Mouse (Mus musculus): ENCODE results near the gene Tspear. TPM values are rescaled to one million over a fixed set of nuclear protein-coding genes. Genes with fewer than 3 reads are reported as not detected.
A peak's percentile ranks its signal among the peaks of the same experiment; 100 is the strongest.
"Not testable (repeated sequence)": the region's sequence is repeated elsewhere in the genome, so short reads cannot be mapped to it uniquely, and the experiment has no call there.

Gene Tspear
- polyA plus RNA-seq, 1 experiment from 2014 or later = 0.67 TPM

- not testable (repeated sequence) for DNase-seq (ENCODE audit: low spot score); H3K4me2 ChIP-seq (replicated peaks; ENCODE audit: low read depth); H3K4me1 ChIP-seq (replicated peaks; ENCODE audit: control insufficient read depth, insufficient read depth); H3K27ac ChIP-seq (replicated peaks); H3K36me3 ChIP-seq (ENCODE audit: control insufficient read depth, insufficient read depth, low read length); ATAC-seq (ENCODE audit: low FRiP score, low TSS enrichment); H3K9ac ChIP-seq (ENCODE audit: low read length); H3K27me3 ChIP-seq (ENCODE audit: control insufficient read depth, insufficient read depth, low read length); H3K4me3 ChIP-seq (ENCODE audit: low read depth, low read length); H3K9me3 ChIP-seq (ENCODE audit: control insufficient read depth, low read length)
- WGBS = no CpG with 5 or more reads among the region's 1 CpGs
Measured at GRCm38 (mm10) chr10:77751254-77751653, 64.9 kb downstream of the Tspear start, which contains the start of gene Gm9736. Gene Gm9736 (minus strand): TSS chr10:77751354.

GRCm38 (mm10) chr10:77752312-77752711, 65.9 kb downstream of the Tspear start:
- not testable (repeated sequence) for H3K27me3 ChIP-seq (ENCODE audit: control insufficient read depth, insufficient read depth, low read length); H3K4me3 ChIP-seq (ENCODE audit: low read depth, low read length); H3K9me3 ChIP-seq (ENCODE audit: control insufficient read depth, low read length); H3K4me1 ChIP-seq (replicated peaks; ENCODE audit: control insufficient read depth, insufficient read depth); H3K9ac ChIP-seq (ENCODE audit: low read length); H3K27ac ChIP-seq (replicated peaks); DNase-seq (ENCODE audit: low spot score); ATAC-seq (ENCODE audit: low FRiP score, low TSS enrichment); H3K4me2 ChIP-seq (replicated peaks; ENCODE audit: low read depth); H3K36me3 ChIP-seq (ENCODE audit: control insufficient read depth, insufficient read depth, low read length)
- TF ChIP-seq CTCF (IDR thresholded peaks at IDR 0.05; ENCODE audit: low read depth) = 0 out of 2 replicates have a peak, but pooled peaks have one; percentile 21
- 47% methylated on average over 3 of the region's 3 CpGs for WGBS

- Histone ChIP-seq H3K4me3 (ENCODE audit: low read depth, low read length) (no peak overlapping the region), H3K4me1 (replicated peaks; ENCODE audit: control insufficient read depth, insufficient read depth) (no peaks in the 10 kb centered on the region), H3K27ac (replicated peaks) (no peak overlapping the region), H3K27me3 (ENCODE audit: control insufficient read depth, insufficient read depth, low read length) (no peaks in the 10 kb centered on the region), H3K4me2 (replicated peaks; ENCODE audit: low read depth) (no peak overlapping the region), H3K9me3 (ENCODE audit: control insufficient read depth, low read length) (no peaks in the 10 kb centered on the region), H3K9ac (ENCODE audit: low read length) (no peak overlapping the region), H3K36me3 (ENCODE audit: control insufficient read depth, insufficient read depth, low read length) (no peaks in the 10 kb centered on the region)
- no peak for TF ChIP-seq EP300 (optimal IDR thresholded peaks at IDR 0.05)
- peak; percentile 32 for TF ChIP-seq CTCF (IDR thresholded peaks at IDR 0.05; ENCODE audit: low read depth)
- no peak for DNase-seq (ENCODE audit: low spot score)
- no peak for ATAC-seq (ENCODE audit: low FRiP score, low TSS enrichment)
Measured at GRCm38 (mm10) chr10:77753448-77753847, 67.1 kb downstream of the Tspear start.

GRCm38 (mm10) chr10:77759582-77759981, 73.2 kb downstream of the Tspear start, which contains the start of gene Gm3233:
Gene Gm3233 (minus strand): TSS chr10:77759682.
- not testable (repeated sequence) for H3K9ac ChIP-seq (ENCODE audit: low read length); H3K4me1 ChIP-seq (replicated peaks; ENCODE audit: control insufficient read depth, insufficient read depth); H3K4me2 ChIP-seq (replicated peaks; ENCODE audit: low read depth); H3K9me3 ChIP-seq (ENCODE audit: control insufficient read depth, low read length); ATAC-seq (ENCODE audit: low FRiP score, low TSS enrichment); H3K27me3 ChIP-seq (ENCODE audit: control insufficient read depth, insufficient read depth, low read length); H3K4me3 ChIP-seq (ENCODE audit: low read depth, low read length); H3K27ac ChIP-seq (replicated peaks); H3K36me3 ChIP-seq (ENCODE audit: control insufficient read depth, insufficient read depth, low read length); DNase-seq (ENCODE audit: low spot score)
- WGBS = no CpG with 5 or more reads among the region's 1 CpGs

- Histone ChIP-seq H3K4me2 (replicated peaks; ENCODE audit: low read depth) (no peak overlapping the region), H3K9me3 (ENCODE audit: control insufficient read depth, low read length) (no peaks in the 10 kb centered on the region), H3K4me3 (ENCODE audit: low read depth, low read length) (no peak overlapping the region), H3K9ac (ENCODE audit: low read length) (no peak overlapping the region), H3K27ac (replicated peaks) (no peak overlapping the region), H3K36me3 (ENCODE audit: control insufficient read depth, insufficient read depth, low read length) (no peaks in the 10 kb centered on the region), H3K4me1 (replicated peaks; ENCODE audit: control insufficient read depth, insufficient read depth) (no peaks in the 10 kb centered on the region), H3K27me3 (ENCODE audit: control insufficient read depth, insufficient read depth, low read length) (no peaks in the 10 kb centered on the region)
- ATAC-seq (ENCODE audit: low FRiP score, low TSS enrichment) = no peak
- WGBS = 76% methylated on average over 1 of the region's 1 CpGs
- TF ChIP-seq CTCF (IDR thresholded peaks at IDR 0.05; ENCODE audit: low read depth) (no peak), EP300 (optimal IDR thresholded peaks at IDR 0.05) (no peak)
- DNase-seq (ENCODE audit: low spot score) = no peak
Measured at GRCm38 (mm10) chr10:77769727-77770126, 83.4 kb downstream of the Tspear start.

GRCm38 (mm10) chr10:77771225-77771624, 84.9 kb downstream of the Tspear start, which contains the start of gene Gm3238:
Gene Gm3238 (minus strand): TSS chr10:77771325.
- not testable (repeated sequence) for H3K4me1 ChIP-seq (replicated peaks; ENCODE audit: control insufficient read depth, insufficient read depth); H3K9me3 ChIP-seq (ENCODE audit: control insufficient read depth, low read length); H3K4me2 ChIP-seq (replicated peaks; ENCODE audit: low read depth); ATAC-seq (ENCODE audit: low FRiP score, low TSS enrichment); H3K9ac ChIP-seq (ENCODE audit: low read length); DNase-seq (ENCODE audit: low spot score); H3K4me3 ChIP-seq (ENCODE audit: low read depth, low read length); H3K27me3 ChIP-seq (ENCODE audit: control insufficient read depth, insufficient read depth, low read length); H3K27ac ChIP-seq (replicated peaks); H3K36me3 ChIP-seq (ENCODE audit: control insufficient read depth, insufficient read depth, low read length)
- WGBS = 43% methylated on average over 1 of the region's 1 CpGs

GRCm38 (mm10) chr10:77772142-77772541, 85.8 kb downstream of the Tspear start:
- DNase-seq (ENCODE audit: low spot score); H3K27ac ChIP-seq (replicated peaks); H3K27me3 ChIP-seq (ENCODE audit: control insufficient read depth, insufficient read depth, low read length); ATAC-seq (ENCODE audit: low FRiP score, low TSS enrichment); H3K4me1 ChIP-seq (replicated peaks; ENCODE audit: control insufficient read depth, insufficient read depth); H3K4me3 ChIP-seq (ENCODE audit: low read depth, low read length); H3K9ac ChIP-seq (ENCODE audit: low read length); H3K9me3 ChIP-seq (ENCODE audit: control insufficient read depth, low read length); H3K36me3 ChIP-seq (ENCODE audit: control insufficient read depth, insufficient read depth, low read length); H3K4me2 ChIP-seq (replicated peaks; ENCODE audit: low read depth): not testable (repeated sequence)
- WGBS = no CpG with 5 or more reads among the region's 3 CpGs

GRCm38 (mm10) chr10:77776844-77777243, 90.5 kb downstream of the Tspear start, which contains the start of gene Gm7138:
Gene Gm7138 (minus strand): TSS chr10:77776944.
- WGBS = 75% methylated on average over 1 of the region's 1 CpGs
- not testable (repeated sequence) for H3K27ac ChIP-seq (replicated peaks); H3K4me2 ChIP-seq (replicated peaks; ENCODE audit: low read depth); H3K4me1 ChIP-seq (replicated peaks; ENCODE audit: control insufficient read depth, insufficient read depth); H3K9ac ChIP-seq (ENCODE audit: low read length); H3K4me3 ChIP-seq (ENCODE audit: low read depth, low read length); H3K36me3 ChIP-seq (ENCODE audit: control insufficient read depth, insufficient read depth, low read length); ATAC-seq (ENCODE audit: low FRiP score, low TSS enrichment); DNase-seq (ENCODE audit: low spot score); H3K9me3 ChIP-seq (ENCODE audit: control insufficient read depth, low read length); H3K27me3 ChIP-seq (ENCODE audit: control insufficient read depth, insufficient read depth, low read length)

- H3K27ac ChIP-seq (replicated peaks); H3K9me3 ChIP-seq (ENCODE audit: control insufficient read depth, low read length); ATAC-seq (ENCODE audit: low FRiP score, low TSS enrichment); H3K4me3 ChIP-seq (ENCODE audit: low read depth, low read length); H3K4me2 ChIP-seq (replicated peaks; ENCODE audit: low read depth); H3K27me3 ChIP-seq (ENCODE audit: control insufficient read depth, insufficient read depth, low read length); DNase-seq (ENCODE audit: low spot score); H3K4me1 ChIP-seq (replicated peaks; ENCODE audit: control insufficient read depth, insufficient read depth); H3K36me3 ChIP-seq (ENCODE audit: control insufficient read depth, insufficient read depth, low read length); H3K9ac ChIP-seq (ENCODE audit: low read length): not testable (repeated sequence)
- 60% methylated on average over 1 of the region's 1 CpGs for WGBS
Measured at GRCm38 (mm10) chr10:77782442-77782841, 96.1 kb downstream of the Tspear start, which contains the start of gene Gm3250. Gene Gm3250 (minus strand): TSS chr10:77782542.

All from stomach, postnatal 0 days (tissue).